Mouse (Mus musculus) spleen, adult 18-20 months (tissue): ENCODE data around the gene Ctnnbip1.
"Not testable (repeated sequence)": the region's sequence is repeated elsewhere in the genome, so short reads cannot be mapped to it uniquely, and the experiment has no call there.

ENCODE experiments used
- DNase-seq, 2 experiments: peaks; one replicate each; pipeline ENCODE4 v3.0.0; 2022; ENCODE audit warnings: mixed read lengths in 2 of 2

Ctnnbip1 gene

GRCm38 (mm10) chr4:149590200-149590599 is 72.2 kb downstream of the Ctnnbip1 start:
- no peak for DNase-seq

GRCm38 (mm10) chr4:149591486-149591885 is 73.5 kb downstream of the Ctnnbip1 start:
- DNase-seq: no peak

DNA sequence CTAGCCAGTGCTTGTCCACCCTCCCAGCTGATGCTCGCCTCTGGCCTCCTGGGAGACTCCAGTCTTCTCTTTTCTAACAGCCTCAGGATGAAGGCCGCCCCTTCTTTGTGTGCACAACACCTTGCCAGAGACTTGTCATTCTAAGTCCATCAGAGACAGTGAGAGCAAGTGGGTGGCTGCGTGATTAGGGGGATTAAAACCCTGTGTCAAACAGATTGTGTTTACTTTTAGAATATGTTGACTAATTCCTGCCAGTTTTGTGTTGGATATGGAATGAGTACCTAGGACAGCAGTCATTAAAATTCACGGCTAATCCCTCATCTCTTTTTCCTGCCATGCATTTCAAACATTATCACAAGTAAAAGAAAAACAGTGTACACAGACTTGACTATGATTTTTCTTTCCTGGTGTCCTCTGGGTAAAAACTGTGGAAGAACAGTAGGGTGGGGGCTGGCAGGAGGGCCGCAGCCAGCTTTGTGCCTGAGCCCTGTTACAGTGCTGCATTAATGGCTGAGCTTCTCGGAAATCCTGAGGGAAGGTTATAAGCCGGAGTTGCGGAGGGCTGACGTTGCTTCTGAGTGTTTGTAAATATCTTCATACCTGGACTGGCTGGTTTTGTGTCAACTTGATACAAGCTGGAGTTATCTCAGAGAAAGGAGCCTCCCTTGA is 77.0 kb downstream of the Ctnnbip1 start:
- no peak for DNase-seq

GRCm38 (mm10) chr4:149597641-149598208 is 79.7 kb downstream of the Ctnnbip1 start:
- DNase-seq: no peak

DNA sequence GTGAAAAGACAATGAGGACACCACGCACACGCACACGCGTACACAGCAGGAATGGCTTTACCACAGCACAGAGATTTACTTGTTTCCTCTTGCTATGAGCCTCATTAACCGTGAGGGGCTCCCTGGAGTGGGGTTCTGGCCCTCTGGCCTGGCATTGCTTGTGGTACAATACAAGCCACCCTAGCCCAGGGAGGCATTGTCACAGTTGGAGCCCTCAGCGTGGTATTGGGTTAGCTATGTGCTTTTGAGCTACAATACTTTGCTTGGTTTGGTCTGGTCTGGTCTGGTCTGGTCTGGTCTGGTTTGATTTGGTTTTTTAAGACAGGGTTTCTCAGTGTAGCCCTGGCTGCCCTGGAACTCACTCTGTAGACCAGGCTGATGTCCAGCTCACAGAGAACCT is 81.5 kb downstream of the Ctnnbip1 start:
- no peak for DNase-seq

- no peak for DNase-seq
Observed at GRCm38 (mm10) chr4:149600130-149600529, 82.1 kb downstream of the Ctnnbip1 start.

DNA sequence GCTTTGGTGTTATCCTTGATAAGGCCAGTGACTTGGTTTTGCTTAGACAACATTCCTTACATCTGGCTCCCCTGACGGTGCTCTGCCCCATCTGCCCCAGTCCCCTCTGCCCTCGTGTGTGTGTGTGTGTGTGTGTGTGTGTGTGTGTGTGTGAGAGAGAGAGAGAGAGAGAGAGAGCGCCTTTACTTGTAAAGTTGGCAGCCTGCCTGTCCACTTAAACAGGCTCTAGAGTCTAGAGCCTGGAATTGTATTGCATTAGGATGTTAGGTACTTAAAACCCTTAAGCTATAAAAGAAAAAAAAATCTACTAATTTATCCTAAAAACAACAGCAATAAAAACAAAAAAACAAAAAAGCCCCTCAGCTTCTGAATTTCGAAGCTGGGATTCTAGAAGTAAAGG is 83.4 kb downstream of the Ctnnbip1 start:
- no peak for DNase-seq

- DNase-seq: no peak
Observed at GRCm38 (mm10) chr4:149602236-149602635, 84.2 kb downstream of the Ctnnbip1 start.

GRCm38 (mm10) chr4:149603860-149604259 is 85.8 kb downstream of the Ctnnbip1 start:
- no peak for DNase-seq

GRCm38 (mm10) chr4:149604518-149604917 is 86.5 kb downstream of the Ctnnbip1 start:
- no peak for DNase-seq

- no peak for DNase-seq
Observed at GRCm38 (mm10) chr4:149606056-149606455, 88.0 kb downstream of the Ctnnbip1 start.

DNA sequence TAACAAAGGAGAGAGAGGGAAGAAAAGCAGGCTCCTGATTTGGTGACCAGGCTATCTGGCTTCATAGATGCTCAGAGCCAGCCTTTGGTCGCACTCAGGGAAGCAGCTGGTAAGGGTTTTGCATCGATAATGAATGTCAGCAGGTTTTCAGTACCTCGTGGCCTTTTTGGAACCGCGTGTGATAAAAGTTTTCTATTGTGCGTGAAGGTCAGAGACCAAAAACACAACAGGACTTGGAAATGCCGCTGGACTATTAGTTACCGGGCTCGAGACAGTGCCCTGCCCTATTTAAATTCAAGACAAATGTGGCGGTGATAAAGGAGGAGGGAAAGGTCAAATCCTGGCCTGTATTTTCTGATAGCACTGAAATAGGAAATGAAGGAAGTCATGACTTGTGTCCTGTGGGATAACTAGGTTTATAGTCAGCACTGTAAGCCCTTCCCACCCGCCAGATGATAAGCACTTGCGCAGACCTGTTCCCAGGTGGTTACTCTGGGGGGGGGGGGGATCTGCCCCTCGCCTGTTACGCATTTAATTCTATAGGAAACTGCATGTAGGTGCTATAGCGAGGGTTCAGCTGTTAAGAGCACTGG is 88.8 kb downstream of the Ctnnbip1 start:
- DNase-seq: no peak

- no peak for DNase-seq
Observed at GRCm38 (mm10) chr4:149607591-149608308, 89.7 kb downstream of the Ctnnbip1 start.

GRCm38 (mm10) chr4:149608309-149608638 is 90.2 kb downstream of the Ctnnbip1 start:
- DNase-seq: no peak

GRCm38 (mm10) chr4:149609256-149610025 is 91.4 kb downstream of the Ctnnbip1 start:
- DNase-seq: no peak

DNA sequence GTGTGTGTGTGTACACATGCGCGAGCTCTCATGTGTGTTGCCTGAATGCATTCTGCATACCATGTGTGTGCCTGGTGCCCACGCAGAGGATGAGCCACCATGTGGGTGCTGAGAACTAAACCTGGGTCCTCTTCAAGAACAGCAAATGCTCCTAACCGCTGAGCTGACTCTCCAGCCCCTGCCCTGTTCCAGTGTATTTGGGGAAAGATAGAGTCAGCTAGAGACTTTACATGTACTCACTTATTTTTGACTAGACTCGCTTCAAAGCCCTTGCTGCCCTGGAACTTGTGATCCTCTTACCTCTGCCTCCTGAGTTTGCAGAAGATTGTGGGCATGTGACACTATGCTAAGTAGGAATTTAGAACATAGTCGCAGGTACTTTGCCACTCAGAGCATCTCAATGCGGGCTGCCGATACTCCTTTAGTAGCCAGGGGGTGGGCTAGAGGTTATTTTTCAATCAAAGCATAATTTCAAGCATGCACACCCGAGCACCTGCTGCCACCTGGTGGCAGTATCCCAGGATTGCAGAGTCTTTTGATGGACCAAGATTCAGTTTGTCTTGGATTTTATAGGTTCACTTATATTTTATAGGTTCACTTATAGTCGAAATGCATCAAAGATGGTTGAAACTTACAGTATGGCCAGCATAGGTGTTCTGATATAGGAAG is 93.5 kb downstream of the Ctnnbip1 start:
- DNase-seq: peak in 1 of 2 experiments; percentile 54

DNA sequence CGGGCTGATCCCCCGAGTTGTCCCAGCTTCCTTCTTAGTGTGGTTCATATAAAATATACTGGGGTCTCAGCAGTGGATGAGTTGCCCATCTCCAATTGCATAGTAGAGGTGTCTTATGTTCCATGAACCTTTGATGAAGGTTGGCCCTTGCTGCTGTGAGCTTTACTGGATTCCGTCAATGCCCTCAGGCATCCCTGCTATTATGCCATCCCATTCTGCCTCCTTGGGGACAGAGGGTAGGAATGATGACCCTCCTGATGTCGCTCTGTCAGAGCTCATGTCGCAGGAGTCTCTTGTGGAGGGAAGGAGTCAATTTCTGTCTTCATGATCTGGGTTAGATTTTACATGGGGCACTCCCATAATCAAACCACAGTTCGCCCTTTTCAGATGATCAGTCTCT is 95.5 kb downstream of the Ctnnbip1 start:
- not testable (repeated sequence) for DNase-seq

- no peak for DNase-seq
Observed at GRCm38 (mm10) chr4:149614869-149615268, 96.8 kb downstream of the Ctnnbip1 start.
